Mouse (Mus musculus): ENCODE data around the gene 3425401B19Rik.

DNA sequence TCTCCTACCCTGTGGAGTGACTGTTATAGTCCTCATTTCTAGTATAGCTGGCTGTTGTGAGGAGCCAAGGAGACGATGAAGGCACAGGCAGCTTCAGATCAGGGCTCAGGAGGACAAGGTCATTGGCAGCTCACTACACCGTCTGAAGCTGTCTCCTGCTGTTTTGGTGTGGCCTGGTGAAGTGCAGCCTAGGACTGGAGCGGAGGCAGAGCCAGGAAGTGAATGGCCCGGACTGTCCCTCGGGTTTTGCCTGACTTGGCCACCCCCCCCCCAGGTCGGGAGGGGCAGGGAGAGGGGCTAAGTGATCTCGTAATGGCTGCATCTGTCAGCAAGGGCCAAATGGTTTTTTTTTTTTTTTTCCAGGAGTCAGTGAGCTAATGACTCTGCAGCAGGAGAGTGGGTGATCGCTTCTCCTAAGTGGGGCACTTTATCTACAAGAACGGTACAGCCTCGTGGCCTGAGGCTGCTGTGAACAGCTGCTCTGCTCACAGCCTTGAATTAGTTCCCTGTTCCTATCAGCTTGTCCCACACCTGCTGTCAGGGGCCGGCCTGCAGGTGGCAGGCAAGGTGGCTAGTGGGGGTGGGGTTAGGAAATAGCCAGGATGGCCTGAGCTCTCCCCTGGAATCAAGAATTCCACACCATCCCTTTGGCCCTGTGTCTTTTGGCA, 50.9 kb downstream of the 3425401B19Rik start:
- no peak for TF ChIP-seq POLR2A (IDR thresholded peaks at IDR 0.05; ENCODE audit: control insufficient read depth, low read depth, low read length)
- TF ChIP-seq CTCF (IDR thresholded peaks at IDR 0.05; ENCODE audit: control insufficient read depth, insufficient read depth, insufficient replicate concordance, low read depth, low read length) = no peak

Measured in testis, adult 2 months (tissue).